Mouse (Mus musculus) megakaryocyte, embryonic 14.5 days (primary cell): ENCODE measurements around the gene Gm5286.
"Not testable (repeated sequence)": the region's sequence is repeated elsewhere in the genome, so short reads cannot be mapped to it uniquely, and the experiment has no call there.

Experiments used
- FLI1 ChIP-seq: IDR thresholded peaks from 2 replicates; pipeline ENCODE4 v1.6.1; 2012; ENCODE audit warnings: low read length, inconsistent platforms, mixed read lengths
- GATA1 ChIP-seq: IDR thresholded peaks from 3 replicates; pipeline ENCODE4 v1.6.1; 2012; ENCODE audit warnings: mixed read lengths, low read length, inconsistent platforms, borderline replicate concordance

- TF ChIP-seq GATA1, FLI1: not testable (repeated sequence)
Measured at GRCm38 (mm10) chr3:94167351-94167750, 29.2 kb upstream of the Gm5286 start.
